Mouse (Mus musculus): Measurements from ENCODE around the gene Oprm1. TPM values are rescaled to one million over a fixed set of nuclear protein-coding genes. Genes with fewer than 3 reads are reported as not detected.
"Not testable (repeated sequence)": the region's sequence is repeated elsewhere in the genome, so short reads cannot be mapped to it uniquely, and the experiment has no call there.

Oprm1 gene
- polyA plus RNA-seq, 1 experiment from 2014 or later: 0.62 TPM

DNA sequence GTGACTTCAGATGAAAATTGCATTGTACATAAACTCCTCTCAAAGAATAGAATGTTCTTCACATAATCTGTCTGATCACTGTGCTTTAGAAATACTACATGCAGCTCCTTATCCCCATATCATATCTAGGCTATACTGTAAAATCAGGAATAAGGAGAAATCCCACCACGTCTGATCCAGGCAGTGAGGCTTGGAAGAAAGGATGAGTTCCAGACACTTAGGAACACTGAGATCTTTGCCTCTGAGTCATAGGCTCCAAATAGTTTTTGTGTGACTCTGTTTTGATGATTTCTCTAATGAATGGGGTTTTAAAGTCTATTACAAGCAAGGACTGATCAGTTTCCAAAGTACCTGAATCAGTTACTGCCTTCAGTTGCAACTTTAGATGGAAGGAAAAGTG is 83.9 kb downstream of the Oprm1 start:
- no peak overlapping the region for H3K9ac ChIP-seq (ENCODE audit: low read length)
- DNase-seq (ENCODE audit: low spot score) (no peak), ATAC-seq (no peak)
- H3K4me2 ChIP-seq (ENCODE audit: low read length): no peak overlapping the region
- H3K9me3 ChIP-seq (replicated peaks; ENCODE audit: control insufficient read depth, low read length): no peaks in the 10 kb centered on the region
- H3K27ac ChIP-seq (ENCODE audit: low read depth, low read length): no peak overlapping the region
- no peaks in the 10 kb centered on the region for H3K27me3 ChIP-seq (replicated peaks; ENCODE audit: control insufficient read depth, insufficient read depth, low read length)
- no peaks in the 10 kb centered on the region for H3K36me3 ChIP-seq (ENCODE audit: control insufficient read depth, insufficient read depth, low read length)
- WGBS: 80% methylated on average over 1 of the region's 1 CpGs
- no peaks in the 10 kb centered on the region for H3K4me1 ChIP-seq (ENCODE audit: control insufficient read depth, insufficient read depth, low read length)
- no peak overlapping the region for H3K4me3 ChIP-seq (ENCODE audit: low read depth, low read length)

DNA sequence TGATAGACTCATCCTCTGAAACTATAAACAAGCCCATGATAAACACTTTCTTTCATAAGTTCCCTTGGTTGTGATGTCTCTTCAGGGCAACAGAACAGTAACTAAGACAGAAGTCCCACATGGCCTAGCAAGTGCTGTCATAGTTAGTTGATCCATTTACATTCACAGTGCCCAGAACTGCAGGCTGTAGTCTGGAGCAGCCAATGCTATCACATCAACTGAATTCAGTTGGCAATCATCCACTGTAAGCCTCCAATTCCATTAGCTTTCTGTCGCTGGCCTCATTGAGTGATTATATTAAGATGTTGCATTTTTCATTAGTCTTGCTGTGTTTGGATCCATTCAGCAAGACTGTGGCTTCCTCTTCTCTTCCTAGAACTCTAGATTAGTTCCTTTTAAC is 88.0 kb downstream of the Oprm1 start:
- Histone ChIP-seq H3K9ac (ENCODE audit: low read length) (no peak overlapping the region), H3K9me3 (replicated peaks; ENCODE audit: control insufficient read depth, low read length) (no peaks in the 10 kb centered on the region), H3K27ac (ENCODE audit: low read depth, low read length) (no peak overlapping the region), H3K36me3 (ENCODE audit: control insufficient read depth, insufficient read depth, low read length) (no peaks in the 10 kb centered on the region), H3K4me2 (ENCODE audit: low read length) (no peak overlapping the region), H3K4me1 (ENCODE audit: control insufficient read depth, insufficient read depth, low read length) (no peaks in the 10 kb centered on the region), H3K27me3 (replicated peaks; ENCODE audit: control insufficient read depth, insufficient read depth, low read length) (no peaks in the 10 kb centered on the region), H3K4me3 (ENCODE audit: low read depth, low read length) (no peak overlapping the region)
- WGBS: 68% methylated on average over 1 of the region's 1 CpGs
- ATAC-seq (no peak), DNase-seq (ENCODE audit: low spot score) (peak; percentile 36)

DNA sequence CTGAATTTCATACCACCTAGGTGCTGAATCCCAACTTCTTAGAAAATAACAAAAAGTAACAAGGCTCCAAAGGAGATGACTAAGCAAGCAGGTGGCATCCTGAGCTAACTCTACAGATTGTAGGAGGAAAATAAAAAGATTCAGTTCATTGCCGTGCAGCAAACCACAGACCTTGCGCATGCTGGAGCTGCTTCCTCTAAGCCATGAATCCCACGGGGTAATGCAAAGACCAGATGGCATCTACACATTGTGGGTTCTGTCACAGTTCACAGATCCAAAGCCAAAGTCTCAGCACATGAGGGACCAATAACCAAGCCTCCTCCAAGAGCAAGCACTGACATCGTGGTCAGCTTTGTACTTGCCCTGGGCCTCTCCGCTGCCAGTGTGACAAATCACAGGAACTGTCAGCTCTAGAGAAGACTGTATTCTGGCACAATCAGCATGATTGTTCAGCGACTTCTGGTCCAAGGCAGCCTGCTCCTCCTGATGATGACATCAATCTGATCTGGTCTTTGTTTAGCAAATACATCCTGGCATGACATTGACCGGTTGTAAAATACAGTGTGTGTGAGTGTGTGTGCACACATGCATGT is 90.0 kb downstream of the Oprm1 start:
- DNase-seq (ENCODE audit: low spot score): no peak
- no peak overlapping the region for H3K4me2 ChIP-seq (ENCODE audit: low read length)
- H3K4me3 ChIP-seq (ENCODE audit: low read depth, low read length): no peak overlapping the region
- H3K27ac ChIP-seq (ENCODE audit: low read depth, low read length): no peak overlapping the region
- H3K9me3 ChIP-seq (replicated peaks; ENCODE audit: control insufficient read depth, low read length): no peaks in the 10 kb centered on the region
- ATAC-seq: no peak
- no peaks in the 10 kb centered on the region for H3K27me3 ChIP-seq (replicated peaks; ENCODE audit: control insufficient read depth, insufficient read depth, low read length)
- H3K9ac ChIP-seq (ENCODE audit: low read length): no peak overlapping the region
- H3K4me1 ChIP-seq (ENCODE audit: control insufficient read depth, insufficient read depth, low read length): no peaks in the 10 kb centered on the region
- H3K36me3 ChIP-seq (ENCODE audit: control insufficient read depth, insufficient read depth, low read length): no peaks in the 10 kb centered on the region
- WGBS: 64% methylated on average over 7 of the region's 7 CpGs

DNA sequence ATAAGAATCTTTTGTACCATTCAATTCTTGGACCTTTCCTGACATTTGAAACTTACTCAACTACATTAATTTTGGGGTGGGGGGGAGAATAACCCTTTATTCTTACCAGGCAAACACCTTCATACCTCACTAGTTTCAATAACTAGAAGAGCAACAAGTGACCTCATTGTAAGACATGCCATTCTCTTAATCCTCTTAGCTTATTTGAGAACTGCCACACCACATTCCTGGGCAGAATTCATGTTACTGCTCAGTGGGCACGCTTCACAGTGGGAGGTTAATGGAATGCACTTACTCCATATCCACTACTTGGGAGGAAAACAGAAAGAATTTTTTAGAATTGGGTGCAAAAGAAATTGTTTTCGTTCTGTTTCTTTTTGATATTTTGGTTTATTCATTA is 90.5 kb downstream of the Oprm1 start:
- H3K27me3 ChIP-seq (replicated peaks; ENCODE audit: control insufficient read depth, insufficient read depth, low read length): no peaks in the 10 kb centered on the region
- WGBS: 28% methylated on average over 2 of the region's 2 CpGs
- no peak overlapping the region for H3K4me3 ChIP-seq (ENCODE audit: low read depth, low read length)
- no peak for ATAC-seq
- H3K4me1 ChIP-seq (ENCODE audit: control insufficient read depth, insufficient read depth, low read length): no peaks in the 10 kb centered on the region
- H3K4me2 ChIP-seq (ENCODE audit: low read length): no peak overlapping the region
- no peaks in the 10 kb centered on the region for H3K9me3 ChIP-seq (replicated peaks; ENCODE audit: control insufficient read depth, low read length)
- H3K9ac ChIP-seq (ENCODE audit: low read length): no peak overlapping the region
- H3K27ac ChIP-seq (ENCODE audit: low read depth, low read length): no peak overlapping the region
- H3K36me3 ChIP-seq (ENCODE audit: control insufficient read depth, insufficient read depth, low read length): no peaks in the 10 kb centered on the region
- DNase-seq (ENCODE audit: low spot score): no peak

GRCm38 (mm10) chr10:6855812-6856211 is 97.5 kb downstream of the Oprm1 start:
- no peaks in the 10 kb centered on the region for H3K36me3 ChIP-seq (ENCODE audit: control insufficient read depth, insufficient read depth, low read length)
- no peak overlapping the region for H3K4me3 ChIP-seq (ENCODE audit: low read depth, low read length)
- ATAC-seq: peak; percentile 54; the same call in 1 of the 2 replicates
- H3K9ac ChIP-seq (ENCODE audit: low read length): no peak overlapping the region
- 30% methylated on average over 3 of the region's 3 CpGs for WGBS
- H3K4me2 ChIP-seq (ENCODE audit: low read length): no peak overlapping the region
- no peaks in the 10 kb centered on the region for H3K9me3 ChIP-seq (replicated peaks; ENCODE audit: control insufficient read depth, low read length)
- H3K4me1 ChIP-seq (ENCODE audit: control insufficient read depth, insufficient read depth, low read length): no peaks in the 10 kb centered on the region
- H3K27me3 ChIP-seq (replicated peaks; ENCODE audit: control insufficient read depth, insufficient read depth, low read length): no peaks in the 10 kb centered on the region
- H3K27ac ChIP-seq (ENCODE audit: low read depth, low read length): no peak overlapping the region
- peak; percentile 11 for DNase-seq (ENCODE audit: low spot score)

DNA sequence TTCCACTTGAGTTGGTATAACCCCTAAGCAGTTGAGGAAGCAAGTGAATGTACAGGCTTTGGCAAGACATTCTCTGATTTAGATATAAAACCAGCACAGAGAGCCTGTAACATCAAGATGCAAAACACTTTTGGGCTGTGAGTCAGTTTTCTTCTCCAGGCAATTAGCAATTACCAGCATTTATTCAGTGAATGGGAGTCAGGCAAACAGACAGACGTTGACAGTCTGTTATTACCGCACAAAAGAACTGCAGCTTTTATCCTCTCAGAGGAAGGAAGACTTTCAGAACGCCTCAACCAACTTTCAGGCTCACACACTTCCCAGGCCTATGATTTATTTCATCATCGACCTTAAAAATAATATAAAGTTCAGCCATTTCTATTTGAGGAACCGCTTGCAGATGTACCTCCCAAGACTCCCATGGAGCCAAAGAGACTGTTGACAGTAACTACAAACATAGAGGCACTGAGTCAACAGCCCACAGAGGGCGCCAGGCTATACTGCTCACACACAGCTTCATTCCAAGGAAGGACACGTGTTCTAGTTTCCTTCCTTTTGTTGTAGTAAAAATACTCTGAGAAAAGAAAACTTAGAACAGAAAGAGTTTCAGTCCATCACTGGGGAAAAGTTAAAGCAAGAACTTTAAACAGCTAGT is 113.2 kb downstream of the Oprm1 start:
- peak; percentile 61 for DNase-seq (ENCODE audit: low spot score)
- ATAC-seq: peak; percentile 50; the same call in 1 of the 2 replicates

DNA sequence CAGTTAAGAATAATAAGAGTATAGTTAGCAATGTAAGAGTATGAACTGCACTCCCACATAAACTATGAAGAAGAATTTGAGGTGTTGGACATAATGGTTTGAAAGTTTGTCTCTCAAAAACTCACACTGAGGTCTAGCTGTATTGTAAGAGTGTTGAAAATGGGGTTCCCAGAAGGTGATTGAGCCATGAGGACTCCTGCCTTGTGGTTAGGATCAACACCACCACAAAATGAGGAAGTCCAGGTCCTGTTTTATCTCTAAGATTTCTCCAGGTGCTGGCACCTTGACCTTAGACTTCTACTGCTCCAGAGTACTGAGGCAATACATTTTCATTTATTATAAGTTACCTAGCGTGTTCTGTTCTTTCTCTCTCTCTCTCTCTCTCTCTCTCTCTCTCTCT is 115.6 kb downstream of the Oprm1 start:
- Histone ChIP-seq H3K9me3 (replicated peaks; ENCODE audit: control insufficient read depth, low read length) (0 out of 2 replicates have a peak, but pooled peaks cover 5% of the 10 kb centered on the region), H3K4me2 (ENCODE audit: low read length) (no peak overlapping the region), H3K4me1 (ENCODE audit: control insufficient read depth, insufficient read depth, low read length) (no peaks in the 10 kb centered on the region), H3K9ac (ENCODE audit: low read length) (no peak overlapping the region), H3K27me3 (replicated peaks; ENCODE audit: control insufficient read depth, insufficient read depth, low read length) (no peaks in the 10 kb centered on the region), H3K4me3 (ENCODE audit: low read depth, low read length) (no peak overlapping the region), H3K36me3 (ENCODE audit: control insufficient read depth, insufficient read depth, low read length) (no peaks in the 10 kb centered on the region), H3K27ac (ENCODE audit: low read depth, low read length) (no peak overlapping the region)
- DNase-seq (ENCODE audit: low spot score) (no peak), ATAC-seq (no peak)
- WGBS: 92% methylated on average over 1 of the region's 1 CpGs

More for the DNA sequence above, 113.2 kb downstream of the Oprm1 start:
- Histone ChIP-seq H3K9ac (ENCODE audit: low read length) (no peak overlapping the region), H3K4me3 (ENCODE audit: low read depth, low read length) (no peak overlapping the region), H3K27ac (ENCODE audit: low read depth, low read length) (no peak overlapping the region), H3K27me3 (replicated peaks; ENCODE audit: control insufficient read depth, insufficient read depth, low read length) (no peaks in the 10 kb centered on the region), H3K4me1 (ENCODE audit: control insufficient read depth, insufficient read depth, low read length) (no peaks in the 10 kb centered on the region), H3K4me2 (ENCODE audit: low read length) (no peak overlapping the region), H3K36me3 (ENCODE audit: control insufficient read depth, insufficient read depth, low read length) (no peaks in the 10 kb centered on the region), H3K9me3 (replicated peaks; ENCODE audit: control insufficient read depth, low read length) (0 out of 2 replicates have a peak, but pooled peaks cover 5% of the 10 kb centered on the region)
- 63% methylated on average over 7 of the region's 7 CpGs for WGBS

- ATAC-seq: no peak
- no peaks in the 10 kb centered on the region for H3K9me3 ChIP-seq (replicated peaks; ENCODE audit: control insufficient read depth, low read length)
Observed at GRCm38 (mm10) chr10:6878276-6878881, 120.1 kb downstream of the Oprm1 start.

DNA sequence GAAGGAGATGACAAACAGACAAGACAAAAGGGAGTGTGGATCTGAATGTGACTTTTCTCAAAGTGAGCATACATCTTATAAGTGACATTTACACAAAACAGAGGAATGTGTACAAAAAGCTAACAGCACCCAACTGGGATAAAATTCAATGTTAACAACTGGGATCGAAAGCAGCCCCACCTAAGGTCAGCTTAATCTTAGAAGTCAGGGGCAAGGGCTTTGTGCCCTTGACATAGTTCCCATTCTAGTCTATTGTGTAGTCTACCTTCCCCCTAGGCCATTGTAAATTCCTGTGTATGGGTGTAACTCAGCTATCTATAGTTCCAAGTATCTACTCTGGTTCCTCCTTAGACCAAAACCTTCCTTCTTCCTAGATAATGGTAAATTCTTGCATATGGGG is 123.7 kb downstream of the Oprm1 start:
- H3K36me3 ChIP-seq (ENCODE audit: control insufficient read depth, insufficient read depth, low read length); H3K9me3 ChIP-seq (replicated peaks; ENCODE audit: control insufficient read depth, low read length); DNase-seq (ENCODE audit: low spot score); H3K27me3 ChIP-seq (replicated peaks; ENCODE audit: control insufficient read depth, insufficient read depth, low read length); H3K27ac ChIP-seq (ENCODE audit: low read depth, low read length); H3K9ac ChIP-seq (ENCODE audit: low read length); H3K4me2 ChIP-seq (ENCODE audit: low read length); H3K4me3 ChIP-seq (ENCODE audit: low read depth, low read length); ATAC-seq; H3K4me1 ChIP-seq (ENCODE audit: control insufficient read depth, insufficient read depth, low read length): not testable (repeated sequence)
- 94% methylated on average over 1 of the region's 1 CpGs for WGBS

More at GRCm38 (mm10) chr10:6878276-6878881, 120.1 kb downstream of the Oprm1 start:
- Histone ChIP-seq H3K27me3 (replicated peaks; ENCODE audit: control insufficient read depth, insufficient read depth, low read length) (no peaks in the 10 kb centered on the region), H3K4me2 (ENCODE audit: low read length) (no peak overlapping the region), H3K4me3 (ENCODE audit: low read depth, low read length) (no peak overlapping the region), H3K27ac (ENCODE audit: low read depth, low read length) (no peak overlapping the region), H3K36me3 (ENCODE audit: control insufficient read depth, insufficient read depth, low read length) (no peaks in the 10 kb centered on the region), H3K9ac (ENCODE audit: low read length) (no peak overlapping the region), H3K4me1 (ENCODE audit: control insufficient read depth, insufficient read depth, low read length) (no peaks in the 10 kb centered on the region)
- no peak for DNase-seq (ENCODE audit: low spot score)
- 96% methylated on average over 2 of the region's 2 CpGs for WGBS
